Mouse (Mus musculus) right cerebral cortex, adult 2 months (tissue): ENCODE data around the gene Enah.

Experiments
- DNase-seq, 2 experiments: peaks; one replicate each; pipeline ENCODE4 v3.0.0; 2021 to 2022; ENCODE audit warnings: low spot score in 2 of 2

Gene Enah

DNA sequence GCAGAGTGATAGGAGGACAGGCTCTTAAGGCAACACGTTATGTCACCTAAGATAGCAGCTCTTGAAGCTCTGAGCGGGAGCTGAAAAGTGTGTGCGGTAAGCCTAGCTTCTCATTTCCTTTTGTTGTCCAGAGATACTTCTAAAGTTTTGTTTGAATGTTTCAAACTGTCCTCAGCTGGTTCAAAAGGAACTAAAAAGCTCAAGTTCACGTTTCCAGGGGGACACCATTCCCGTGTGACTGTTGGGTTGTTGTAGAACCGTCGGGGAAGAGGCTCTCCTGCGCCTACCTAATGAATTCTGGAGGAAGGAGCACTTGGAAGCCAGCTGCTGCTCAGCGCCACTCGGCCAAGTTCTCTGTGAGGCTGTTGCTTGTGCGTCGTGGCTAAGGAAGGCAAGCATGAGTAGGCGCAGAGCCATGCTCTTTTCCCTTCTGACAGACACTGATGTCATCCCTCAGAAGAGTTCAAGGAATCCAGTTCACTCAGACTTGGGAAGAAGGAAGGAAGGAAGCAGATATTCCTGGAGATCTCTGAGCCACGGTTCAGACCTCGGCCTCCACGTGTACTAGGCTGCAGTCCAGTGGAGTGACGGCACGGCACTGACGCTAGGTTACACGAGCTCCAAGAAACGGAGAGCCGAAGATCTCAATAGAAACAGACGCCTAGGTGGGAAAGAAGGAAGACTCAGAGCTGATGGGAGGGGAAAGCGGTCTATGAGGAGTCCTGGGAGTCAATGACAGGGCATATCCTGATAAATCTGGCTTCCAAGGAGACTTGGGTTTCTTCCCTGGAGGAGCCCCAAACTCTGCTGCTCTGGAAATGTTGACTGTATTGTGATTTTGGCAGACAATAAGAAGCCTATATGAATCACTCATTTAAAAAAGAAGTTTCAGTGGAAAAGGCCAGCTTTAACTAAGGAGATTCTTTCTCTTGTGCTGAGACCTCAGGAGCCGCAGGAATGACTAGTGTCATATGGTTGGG is 8.7 kb upstream of the Enah start:
- DNase-seq, result no peak

DNA sequence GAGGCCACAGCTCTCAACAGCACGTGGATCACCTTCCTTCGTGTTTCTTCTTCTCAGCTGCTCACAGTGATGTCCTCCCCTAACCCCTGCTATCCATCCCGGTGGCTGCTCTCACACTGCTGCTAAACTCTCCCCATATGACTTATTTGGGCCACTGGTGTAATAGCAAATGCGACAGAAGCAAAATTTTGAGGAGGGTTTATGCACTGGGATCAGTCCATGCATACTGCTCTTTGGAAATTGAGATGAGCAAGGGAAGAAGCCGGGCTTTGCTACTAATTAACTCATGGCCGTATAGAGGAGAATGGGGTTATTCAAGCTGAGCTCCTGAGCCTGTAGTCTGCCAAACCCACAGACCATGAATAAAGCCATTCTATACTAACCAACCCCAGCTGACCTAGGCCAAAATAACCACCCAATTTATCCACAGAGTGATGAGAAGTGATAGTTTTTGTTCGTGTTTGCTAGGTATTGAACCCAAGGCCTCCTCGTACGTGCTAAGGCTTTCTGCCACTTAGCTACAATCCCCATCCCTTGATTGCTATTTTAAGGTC is 7.7 kb upstream of the Enah start:
- DNase-seq, result no peak

DNA sequence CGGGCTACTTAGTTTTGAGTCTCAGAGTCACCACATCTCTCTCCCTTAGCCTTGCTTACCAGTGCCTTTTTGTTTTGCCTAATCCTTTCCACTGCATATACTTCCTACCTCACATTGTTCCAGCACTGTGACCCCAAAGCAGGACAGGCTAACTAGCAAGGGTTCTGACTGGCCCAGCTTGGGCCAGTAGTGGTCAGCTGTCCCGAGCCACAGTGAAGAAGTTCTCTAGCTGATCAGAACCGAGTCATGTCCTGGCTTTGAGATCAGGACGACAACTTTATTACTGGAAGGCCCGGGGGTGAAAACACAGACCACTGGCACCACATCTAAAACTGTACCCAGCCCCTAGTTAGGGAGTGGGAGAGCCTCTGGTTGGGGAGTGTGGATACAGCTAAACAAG is 7.0 kb upstream of the Enah start:
- DNase-seq, result no peak

DNA sequence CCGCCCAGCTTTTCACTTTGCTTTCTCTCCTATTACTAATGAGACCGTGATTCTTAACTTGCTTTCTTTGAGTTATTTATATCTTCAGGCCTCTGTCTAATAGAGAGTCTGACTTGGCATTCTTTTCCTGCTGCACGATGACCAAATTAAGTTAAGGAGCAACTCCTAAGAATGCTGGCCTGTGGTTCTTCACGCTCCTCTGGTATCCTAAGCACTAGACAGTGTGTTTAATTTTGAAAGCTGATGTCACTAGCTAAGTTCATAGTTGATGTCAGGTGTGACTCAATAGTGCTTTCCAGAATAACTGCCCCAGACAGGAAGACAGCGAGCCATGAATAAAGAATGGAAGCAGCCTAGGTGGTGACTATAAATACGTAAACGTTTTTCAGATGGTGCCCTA is 6.3 kb upstream of the Enah start:
- DNase-seq, result no peak

DNA sequence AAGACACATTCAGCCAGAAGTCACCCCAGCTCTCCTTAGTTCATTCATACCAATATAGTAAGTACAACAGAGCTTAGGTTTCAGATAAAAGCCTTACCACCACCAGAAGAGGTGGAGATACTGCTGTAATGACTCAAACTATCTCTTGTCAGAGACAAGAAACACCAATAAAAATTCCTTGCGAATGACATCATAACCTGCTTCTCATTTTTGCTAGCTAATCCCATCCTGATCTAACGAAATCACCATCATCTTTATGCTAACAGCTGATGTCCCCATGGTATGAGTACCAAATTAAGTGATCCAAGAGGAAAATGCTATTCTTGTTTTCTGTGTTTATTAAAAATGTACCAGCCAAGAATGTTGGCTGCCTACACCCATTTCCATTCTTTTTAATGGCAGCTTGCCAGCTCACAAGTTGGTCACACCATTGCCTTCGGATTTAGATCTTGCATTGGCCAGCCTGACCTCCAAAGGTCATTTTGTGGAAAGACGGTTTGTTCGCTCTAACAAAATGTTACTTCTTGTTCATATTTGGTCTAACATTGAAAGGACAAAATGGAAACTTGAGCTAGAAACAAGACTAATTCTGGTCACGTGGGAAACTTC is 2.0 kb upstream of the Enah start:
- DNase-seq, result no peak

DNA sequence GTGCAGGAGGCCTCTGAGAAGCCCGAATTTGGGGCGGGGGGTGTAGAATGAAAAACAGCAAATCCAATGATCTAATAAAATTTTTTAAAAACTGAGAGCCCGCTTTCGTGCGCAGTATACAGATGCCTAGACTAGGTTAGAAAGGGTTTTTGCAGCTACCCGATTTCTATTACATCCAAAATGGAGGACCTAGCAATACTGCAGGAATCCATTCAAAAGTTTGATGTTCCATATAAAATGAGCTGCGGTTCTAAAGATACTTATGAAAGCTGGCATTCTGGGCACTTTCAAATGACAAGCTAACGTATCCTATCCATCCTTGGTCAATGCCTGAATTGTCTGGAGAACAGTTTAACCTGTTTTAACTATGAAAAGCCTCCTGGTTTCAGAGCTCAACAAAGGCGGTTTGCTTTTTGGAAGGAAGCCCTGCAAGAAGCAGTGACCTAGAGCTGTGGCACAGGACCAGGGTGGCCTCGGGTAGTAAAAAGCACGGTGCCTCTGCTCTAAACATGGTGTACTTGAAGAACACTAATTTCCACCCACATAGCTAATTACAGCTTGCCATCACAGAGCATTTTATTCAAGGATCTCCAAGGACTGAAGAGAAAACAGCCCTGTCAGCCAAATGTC is 1.2 kb upstream of the Enah start:
- peak in 1 of 2 experiments; percentile 40 for DNase-seq

DNA sequence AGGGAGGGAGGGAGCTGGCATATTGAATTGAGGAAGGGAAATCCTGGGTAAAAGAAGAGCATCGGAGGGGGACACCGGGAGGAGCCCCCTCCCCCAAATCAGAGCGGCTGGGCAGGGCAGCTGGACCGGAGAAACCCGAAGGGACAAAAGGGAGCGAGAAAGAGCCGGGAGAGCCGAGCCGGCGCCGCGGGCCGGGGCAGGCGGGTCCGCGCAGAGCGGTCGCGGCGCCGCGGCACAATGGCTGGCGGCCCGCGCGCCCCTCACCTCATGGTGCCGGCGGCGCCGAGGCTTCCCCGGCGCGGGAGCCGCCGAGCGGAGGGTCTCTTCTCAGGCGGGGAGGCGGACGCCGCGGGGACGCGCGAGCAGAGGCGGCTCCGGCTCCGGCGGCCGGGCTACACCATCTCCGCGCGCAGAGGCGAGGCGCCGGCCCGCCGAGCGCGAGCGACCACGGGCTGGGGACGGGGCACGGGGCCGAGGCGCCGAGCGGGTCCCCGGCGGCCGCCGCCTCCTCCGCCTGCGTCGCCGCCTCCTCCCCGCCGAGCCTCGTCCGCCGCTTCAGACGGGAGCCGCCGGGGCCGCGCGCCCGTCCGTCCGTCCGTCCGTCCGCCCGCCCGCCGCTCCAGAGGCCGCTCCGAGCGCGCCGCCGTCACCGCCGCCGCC is 394 bp downstream of the Enah start:
- peak in 1 of 2 experiments; percentile 19 for DNase-seq

DNA sequence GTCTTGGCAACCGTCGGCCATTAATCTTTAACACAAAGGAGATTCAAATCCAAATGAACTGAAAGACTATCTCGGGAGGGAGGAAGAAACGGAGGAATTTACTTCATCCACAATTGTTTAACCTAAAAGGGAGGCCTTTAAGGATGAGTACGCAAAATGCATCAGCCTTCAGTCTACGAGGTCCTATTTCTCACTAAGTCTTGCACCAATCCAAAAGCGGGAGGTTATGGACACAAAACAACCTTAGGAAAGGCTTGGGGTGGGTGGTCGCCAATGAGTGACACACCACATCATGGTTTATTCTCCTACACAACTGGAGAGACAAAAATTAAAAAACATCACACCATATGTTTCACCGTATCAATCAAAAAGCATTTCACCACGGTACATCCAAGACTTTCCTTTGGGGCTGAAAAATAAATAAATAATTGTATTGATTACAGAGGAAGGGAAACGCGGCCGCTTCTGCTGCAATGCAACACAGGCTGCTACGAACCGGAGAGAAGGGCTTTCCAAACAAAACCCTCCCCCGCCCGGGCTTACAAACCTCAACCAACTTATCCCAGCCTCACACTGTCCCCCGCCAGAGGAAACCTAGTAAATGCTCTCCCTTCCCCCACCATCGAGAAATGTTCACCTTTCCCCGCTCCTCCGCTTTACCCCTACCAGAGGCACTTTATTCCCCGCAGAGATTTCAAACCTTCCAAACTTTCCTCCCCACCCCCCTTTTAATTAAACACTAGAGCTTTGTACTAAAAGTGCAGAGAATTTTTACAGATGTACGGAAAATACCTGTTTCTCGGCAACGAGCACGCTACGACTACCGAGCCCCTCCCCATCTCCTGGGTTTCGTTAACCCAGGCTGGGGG is 1.2 kb downstream of the Enah start:
- DNase-seq, result peak; percentile 45 to 57

DNA sequence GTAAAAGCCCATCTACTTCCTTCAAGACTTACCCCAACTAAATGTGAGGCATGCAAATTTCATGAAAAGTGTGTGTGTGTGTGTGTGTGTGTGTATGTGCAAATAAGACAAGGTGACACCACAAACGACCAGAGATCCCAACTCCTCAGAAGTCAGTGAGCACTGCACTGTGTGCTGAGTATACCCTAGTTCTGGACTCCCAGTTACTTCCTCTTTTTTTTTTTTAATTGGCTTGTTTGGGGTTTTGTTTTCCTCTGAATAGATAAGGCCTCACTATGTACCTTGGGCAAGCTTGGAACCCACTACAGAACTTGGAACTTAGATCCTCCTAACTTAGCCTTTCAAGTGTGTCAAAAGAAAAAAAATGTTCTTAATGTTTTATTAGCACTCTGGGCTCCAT is 14.0 kb downstream of the Enah start:
- no peak for DNase-seq

DNA sequence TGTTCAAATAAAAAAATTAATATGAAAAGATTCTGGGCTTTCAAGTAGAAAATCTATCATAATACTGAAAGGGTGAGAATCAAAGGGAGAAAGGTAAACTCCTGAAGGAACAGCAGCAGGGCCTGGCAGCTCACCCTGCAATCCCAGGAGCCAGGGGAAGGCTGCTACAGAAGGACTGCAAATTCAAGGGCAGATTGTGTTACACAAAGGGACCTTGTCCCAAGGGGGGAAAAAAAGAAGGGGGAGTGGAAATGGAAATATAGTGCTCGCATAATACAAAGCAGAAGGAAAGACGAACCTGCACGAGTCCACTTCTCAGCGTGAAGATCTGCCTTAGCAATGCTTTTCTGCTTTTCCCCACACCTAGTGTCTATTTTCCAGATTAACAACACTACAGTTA is 21.1 kb downstream of the Enah start:
- no peak for DNase-seq

DNA sequence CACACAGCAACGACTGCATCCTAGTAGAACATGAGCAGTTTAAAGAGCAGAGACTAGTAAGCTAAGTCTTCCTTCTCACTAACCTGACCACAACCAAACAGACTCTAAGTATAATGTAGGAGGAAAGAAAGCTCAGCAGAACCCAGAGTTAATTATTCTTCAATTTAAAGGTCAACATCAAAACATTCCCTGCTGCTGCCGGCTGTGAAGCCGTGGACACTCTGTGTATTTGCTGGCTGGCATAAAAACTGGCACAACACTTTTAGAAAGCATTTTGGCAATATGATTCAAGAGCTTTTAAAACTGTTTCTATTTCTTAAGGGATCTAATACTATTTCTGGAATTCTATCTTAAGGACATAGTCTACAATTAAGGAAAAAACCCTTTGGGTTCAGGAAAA is 22.0 kb downstream of the Enah start:
- no peak for DNase-seq

DNA sequence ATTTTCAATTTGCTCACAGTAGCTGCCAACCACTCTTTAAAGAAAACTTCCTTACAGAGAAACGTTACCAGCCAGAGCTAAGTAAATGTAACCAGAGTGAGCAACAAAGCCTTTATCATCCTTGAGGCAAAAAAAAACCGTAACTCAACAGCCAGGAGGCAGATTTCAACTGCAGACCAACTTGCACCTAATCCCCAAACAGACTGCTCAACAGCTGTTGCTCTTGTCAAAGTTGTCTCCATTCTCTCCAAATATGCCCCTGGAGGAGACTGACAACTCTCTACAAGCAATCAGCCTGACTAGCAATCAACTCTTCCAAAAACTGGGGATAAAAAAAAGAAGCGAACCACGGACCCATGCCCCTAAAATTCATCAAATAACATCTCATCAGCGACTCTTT is 26.2 kb downstream of the Enah start:
- DNase-seq, result no peak

DNA sequence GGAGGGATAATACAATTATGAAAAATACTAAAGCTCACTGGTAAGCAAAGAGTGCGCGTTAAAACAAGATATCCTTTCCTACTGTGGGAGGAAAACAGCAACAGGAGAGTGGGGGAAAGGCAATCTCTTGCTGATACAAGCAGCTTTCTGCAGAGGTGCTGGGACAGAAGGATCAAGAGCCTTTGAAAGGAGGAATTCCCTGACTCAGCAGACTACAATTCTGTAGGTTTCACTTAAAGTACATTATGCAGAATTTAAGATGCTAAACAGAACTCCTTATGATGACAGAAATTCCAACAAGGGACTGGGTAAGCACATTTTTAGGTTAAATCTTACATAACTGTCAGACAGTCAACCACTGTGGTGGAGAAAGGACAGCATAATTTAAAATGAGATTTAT is 31.4 kb downstream of the Enah start:
- no peak for DNase-seq

DNA sequence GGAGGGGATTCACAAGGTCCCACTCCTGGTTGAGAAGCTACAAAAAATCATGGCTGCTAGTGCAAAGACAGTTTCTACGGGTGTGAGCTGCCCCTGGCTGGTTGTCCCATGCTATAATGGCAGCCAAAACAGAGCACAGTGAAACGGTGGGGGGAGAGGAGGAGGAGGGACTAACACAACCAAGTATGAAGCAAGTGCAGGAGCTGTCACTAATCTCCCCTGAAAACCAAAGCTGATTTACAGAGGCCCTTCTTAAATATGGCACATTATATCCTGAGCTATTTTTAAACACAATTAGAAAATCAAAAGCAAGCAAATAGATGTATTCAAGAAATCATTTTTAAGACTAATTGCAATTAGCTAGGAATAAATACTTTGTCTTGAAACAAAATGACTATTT is 32.6 kb downstream of the Enah start:
- no peak for DNase-seq

DNA sequence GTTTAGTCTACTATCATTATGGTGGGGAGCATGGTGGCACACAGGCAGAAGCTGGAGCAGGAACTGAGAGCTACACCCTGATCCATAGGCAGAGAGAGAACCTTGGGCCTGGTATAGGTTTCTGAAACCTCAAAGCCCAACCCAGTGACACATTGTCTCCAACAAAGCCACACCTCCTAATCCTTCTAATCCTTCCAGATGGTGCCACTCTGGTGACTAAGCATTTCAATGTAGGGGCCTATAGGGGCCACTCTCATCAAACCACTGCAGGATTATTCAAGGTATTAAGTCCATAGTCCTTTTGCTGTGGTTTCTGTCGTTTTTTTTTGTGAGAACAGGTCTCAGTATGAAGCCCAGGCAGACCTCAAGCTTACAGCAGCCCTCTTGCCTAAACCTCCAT is 33.9 kb downstream of the Enah start:
- no peak for DNase-seq

DNA sequence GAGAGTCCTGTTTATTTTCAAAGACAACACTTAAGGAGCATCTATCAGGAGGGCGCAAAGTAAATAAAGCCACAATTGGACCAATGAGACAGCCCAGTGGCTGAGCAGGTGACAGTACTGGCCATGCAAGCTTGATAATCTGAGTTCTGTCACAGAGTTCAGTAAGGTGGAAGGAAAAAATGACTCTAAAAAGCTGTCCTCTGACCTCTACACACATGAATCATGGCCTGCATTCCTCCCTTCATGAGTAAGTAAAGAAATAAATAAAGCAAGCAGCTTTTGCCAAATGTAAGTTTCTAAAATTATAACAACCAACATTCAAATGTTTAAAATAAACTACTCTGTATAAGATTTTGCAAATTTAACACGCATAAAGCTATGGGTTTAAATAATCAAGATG is 35.0 kb downstream of the Enah start:
- no peak for DNase-seq

DNA sequence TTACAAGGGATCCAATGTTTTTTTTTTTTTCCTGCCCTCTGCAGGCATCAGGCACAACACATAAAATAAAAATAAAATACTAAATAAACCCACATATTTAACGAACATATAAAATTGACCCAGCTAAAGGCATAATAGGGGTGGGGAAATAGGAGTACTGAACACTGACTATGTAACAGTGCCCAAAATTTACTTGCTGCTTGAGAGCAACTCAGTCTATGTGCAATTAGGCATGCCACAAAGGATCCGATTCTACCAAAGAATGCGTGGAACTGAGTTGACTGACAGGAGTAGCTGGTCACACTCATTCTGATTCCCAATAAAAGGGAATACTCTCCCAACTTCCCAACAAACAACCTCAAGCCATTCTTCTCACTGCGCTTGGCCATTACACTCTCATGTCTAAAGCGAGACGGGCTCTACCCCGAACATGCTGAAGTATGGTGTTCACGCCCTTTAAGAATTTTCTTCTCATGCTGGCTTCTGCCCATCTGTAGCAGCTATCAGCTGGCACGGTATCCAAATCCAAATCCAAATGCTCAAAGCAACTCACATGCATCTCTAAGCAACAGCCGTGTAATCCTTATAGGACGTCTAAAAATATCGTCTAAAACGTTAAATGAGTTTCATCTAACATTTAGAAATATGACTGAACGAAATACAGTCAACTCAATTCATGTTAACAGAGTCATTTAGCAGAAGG is 39.6 kb downstream of the Enah start:
- DNase-seq, result peak in 1 of 2 experiments; percentile 18

DNA sequence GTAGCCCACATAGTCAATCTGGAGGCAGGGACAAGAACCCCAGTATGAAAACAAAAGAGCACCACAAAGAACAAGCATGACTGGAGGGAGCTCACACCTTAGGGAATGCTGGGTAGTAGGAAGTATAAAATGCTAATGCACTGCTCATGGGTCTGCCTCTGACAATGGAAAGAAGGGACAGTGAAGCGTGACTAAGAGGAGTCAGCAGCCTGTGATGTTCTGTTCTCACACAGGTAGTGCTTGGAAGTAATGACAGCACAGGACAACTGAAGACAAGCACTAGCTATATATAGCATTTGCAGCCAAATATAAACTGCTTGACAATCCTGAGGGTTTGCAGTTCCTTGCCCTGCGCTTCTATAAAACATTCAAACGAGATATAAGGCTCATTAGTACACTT is 44.3 kb downstream of the Enah start:
- no peak for DNase-seq

DNA sequence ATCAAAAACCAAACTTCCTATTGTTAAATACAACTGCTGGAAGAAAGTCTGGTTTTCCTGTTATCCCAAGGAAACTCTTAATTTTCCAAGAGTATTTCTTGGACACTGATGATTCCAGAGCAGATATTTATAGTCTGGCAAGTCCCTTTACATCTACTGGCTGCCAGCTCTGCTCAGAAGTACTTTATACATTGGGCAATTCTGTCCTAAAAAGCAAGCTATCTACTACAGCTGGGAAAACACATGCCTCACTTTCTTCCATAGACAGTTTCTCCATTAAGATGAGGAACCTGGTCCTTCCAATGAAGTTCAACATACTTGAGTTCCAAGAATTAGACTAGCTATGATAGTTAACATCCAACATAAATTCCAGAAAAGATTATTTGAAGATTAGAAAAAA is 44.9 kb downstream of the Enah start:
- DNase-seq, result no peak

DNA sequence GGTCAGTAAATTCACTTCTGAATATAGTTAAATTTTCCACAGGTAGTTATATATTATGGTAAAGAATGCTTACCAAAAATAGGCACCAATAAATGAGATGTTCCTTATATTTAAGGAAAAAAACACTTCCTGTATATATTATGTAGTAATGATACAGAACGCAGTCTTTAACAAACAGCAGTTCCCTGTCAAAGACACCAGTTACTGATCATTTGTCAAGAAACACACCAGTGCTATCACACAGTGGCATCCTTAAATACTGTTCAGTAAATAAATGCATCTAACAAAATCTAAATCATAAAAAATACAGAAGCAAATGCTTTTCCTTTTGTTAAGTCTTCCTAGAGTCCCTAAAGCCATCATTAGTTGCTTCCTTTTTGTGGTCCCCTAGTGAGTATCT is 54.5 kb downstream of the Enah start:
- DNase-seq, result no peak
